Mouse (Mus musculus) stomach, postnatal 0 days (tissue): ENCODE data around the gene Camkk2. TPM values are rescaled to one million over a fixed set of nuclear protein-coding genes. Genes with fewer than 3 reads are reported as not detected.
A peak's percentile ranks its signal among the peaks of the same experiment; 100 is the strongest.

Experiments used
- ATAC-seq: fragments of 200-750 bp; cut with Nextera tagmentation; 2 replicates; pipeline ENCODE4 v1.8.0; 2017; ENCODE audit not compliant: low FRiP score, low TSS enrichment
- DNase-seq: peaks from one replicate; pipeline ENCODE4 v3.0.0-alpha.2; 2016; ENCODE audit warnings: low spot score
- H3K27ac ChIP-seq: fragments of 300-500 bp; sonication (generic); replicated peaks from 2 replicates; pipeline ENCODE4 v1.5.1; 2014; ENCODE audit warnings: mild to moderate bottlenecking, control low read depth
- H3K27me3 ChIP-seq: fragments of 300-500 bp; sonication (generic); 2 replicates; pipeline ENCODE4 v1.6.1; 2014; ENCODE audit warnings: low read length; ENCODE audit not compliant: control insufficient read depth, insufficient read depth
- H3K36me3 ChIP-seq: fragments of 300-500 bp; sonication (generic); 2 replicates; pipeline ENCODE4 v1.6.1; 2014; ENCODE audit warnings: low read length, mixed read lengths; ENCODE audit not compliant: control insufficient read depth, insufficient read depth
- H3K4me1 ChIP-seq: fragments of 300-500 bp; sonication (generic); replicated peaks from 2 replicates; pipeline ENCODE4 v1.6.1; 2014; ENCODE audit warnings: antibody characterized with exemption; ENCODE audit not compliant: control insufficient read depth, insufficient read depth
- H3K4me2 ChIP-seq: fragments of 300-500 bp; sonication (generic); replicated peaks from 2 replicates; pipeline ENCODE4 v1.6.1; 2014; ENCODE audit warnings: low read depth, mild to moderate bottlenecking, control low read depth, moderate library complexity
- H3K4me3 ChIP-seq: fragments of 300-500 bp; sonication (generic); 2 replicates; pipeline ENCODE4 v1.5.1; 2014; ENCODE audit warnings: low read depth, low read length, control low read depth
- H3K9ac ChIP-seq: fragments of 300-500 bp; sonication (generic); 2 replicates; pipeline ENCODE4 v1.6.1; 2014; ENCODE audit warnings: mild to moderate bottlenecking, low read length, control low read depth, mixed read lengths
- H3K9me3 ChIP-seq: fragments of 300-500 bp; sonication (generic); 2 replicates; pipeline ENCODE4 v1.6.1; 2016; ENCODE audit warnings: low read length; ENCODE audit not compliant: control insufficient read depth
- CTCF ChIP-seq: IDR thresholded peaks from 2 replicates; pipeline ENCODE4 v1.5.1; 2016; ENCODE audit warnings: antibody characterized with exemption, low read depth, mild to moderate bottlenecking, moderate library complexity
- EP300 ChIP-seq: optimal IDR thresholded peaks from 2 replicates; pipeline ENCODE3; 2016; ENCODE audit warnings: antibody characterized with exemption
- WGBS: fragments of 180-500 bp; shearing (Covaris S2); extraction: QIAGEN DNeasy Blood & Tissue Kit; methylation state at CpG from one replicate; pipeline ENCODE4 v1.1.7; 2014; 5-methylcytosine and 5-hydroxymethylcytosine counted together
- polyA plus RNA-seq: library from polyadenylated mRNA; unstranded; fragments of >200 nt; fragmentation: Nextera tagmentation; extraction: Ambion mirVana; gene quantifications from 2 replicates; pipeline ENCODE4 v1.2.1, GENCODE M21; 2015

Camkk2 gene
- polyA plus RNA-seq, 1 experiment from 2014 or later: 16.6 TPM

DNA sequence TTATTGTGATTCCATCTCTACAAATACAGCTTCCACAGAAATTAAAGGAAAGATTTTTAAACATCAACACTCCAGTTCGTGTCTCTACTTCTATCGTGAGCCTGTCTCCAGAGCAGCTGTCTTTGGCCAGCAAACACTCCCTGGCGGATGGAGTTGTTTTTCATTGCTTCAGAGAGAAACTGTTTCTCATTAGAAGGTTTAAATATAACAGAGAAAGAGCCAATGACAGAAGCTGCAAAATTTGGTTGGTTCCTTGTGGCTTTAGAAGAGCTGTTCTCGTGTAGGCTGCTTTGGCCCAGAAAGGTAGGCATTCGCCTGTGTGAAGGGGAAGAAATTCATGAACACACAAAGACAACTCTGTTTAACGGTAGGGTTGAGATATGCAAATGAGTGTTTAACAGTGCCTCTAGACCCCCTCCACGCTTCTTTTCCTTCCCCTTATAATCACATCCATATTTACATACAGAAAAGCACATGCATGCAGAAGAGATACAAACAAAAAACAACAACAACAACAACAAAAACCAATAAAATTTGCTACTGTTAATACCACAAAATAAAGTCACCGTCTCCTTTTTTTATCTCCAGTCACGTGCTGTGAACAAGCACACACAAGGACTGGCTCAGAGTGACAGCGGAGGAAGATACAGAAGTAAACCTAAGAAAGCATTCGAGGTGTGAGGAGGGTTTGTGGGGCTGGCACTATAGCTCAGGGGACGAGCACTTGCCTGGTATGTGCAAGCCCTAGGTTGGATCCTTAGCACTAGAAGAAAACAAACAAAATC, 7.0 kb upstream of the Camkk2 start:
- DNase-seq (no peak), ATAC-seq (no peak)
- TF ChIP-seq CTCF (no peak), EP300 (no peak)
- no peak overlapping the region for H3K27ac ChIP-seq
- peaks cover 15% of the 10 kb centered on the region for H3K36me3 ChIP-seq
- WGBS: 54% methylated on average over 12 of the region's 12 CpGs
- H3K4me2 ChIP-seq: no peak overlapping the region
- no peaks in the 10 kb centered on the region for H3K27me3 ChIP-seq
- H3K9me3 ChIP-seq: no peaks in the 10 kb centered on the region
- no peak overlapping the region for H3K9ac ChIP-seq
- H3K4me3 ChIP-seq: no peak overlapping the region
- H3K4me1 ChIP-seq: no peaks in the 10 kb centered on the region

GRCm38 (mm10) chr5:122783726-122784406, 4.7 kb upstream of the Camkk2 start:
- no peak overlapping the region for H3K4me3 ChIP-seq
- 47% methylated on average over 14 of the region's 14 CpGs for WGBS
- no peak for DNase-seq

DNA sequence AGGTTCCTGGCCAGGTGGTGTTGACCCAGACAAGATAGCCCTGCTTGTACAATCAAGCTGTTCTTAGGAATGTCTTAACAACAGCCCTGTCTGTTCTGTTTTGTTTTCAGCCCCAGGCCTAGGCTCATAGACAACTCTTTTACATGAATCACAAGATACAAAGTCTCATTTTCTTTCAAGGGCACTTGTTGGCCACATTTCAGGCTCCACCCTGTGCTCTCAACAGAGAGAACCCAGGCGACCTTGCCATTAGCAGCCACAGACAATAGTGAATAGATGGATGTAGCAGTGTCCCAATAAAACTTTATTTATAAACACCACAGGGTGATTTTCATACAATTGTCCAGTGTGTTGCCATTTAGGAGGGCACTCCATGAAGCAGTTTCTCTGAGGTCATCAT, 2.9 kb upstream of the Camkk2 start:
- H3K36me3 ChIP-seq: no peaks in the 10 kb centered on the region
- DNase-seq (no peak), ATAC-seq (no peak)
- 53% methylated on average over 1 of the region's 1 CpGs for WGBS
- TF ChIP-seq EP300 (no peak), CTCF (no peak)
- H3K4me2 ChIP-seq: no peak overlapping the region
- no peaks in the 10 kb centered on the region for H3K4me1 ChIP-seq
- no peaks in the 10 kb centered on the region for H3K27me3 ChIP-seq
- H3K9ac ChIP-seq: no peak overlapping the region
- no peak overlapping the region for H3K4me3 ChIP-seq
- no peaks in the 10 kb centered on the region for H3K9me3 ChIP-seq
- H3K27ac ChIP-seq: no peak overlapping the region

More at GRCm38 (mm10) chr5:122783726-122784406, 4.7 kb upstream of the Camkk2 start:
- peaks cover 12% of the 10 kb centered on the region for H3K36me3 ChIP-seq
- no peaks in the 10 kb centered on the region for H3K9me3 ChIP-seq
- no peak overlapping the region for H3K4me2 ChIP-seq
- no peak overlapping the region for H3K9ac ChIP-seq
- no peak overlapping the region for H3K27ac ChIP-seq
- H3K4me1 ChIP-seq: no peaks in the 10 kb centered on the region
- TF ChIP-seq EP300 (no peak), CTCF (no peak)
- no peaks in the 10 kb centered on the region for H3K27me3 ChIP-seq
- ATAC-seq: no peak

- ATAC-seq: no peak
- TF ChIP-seq EP300: no peak
- peak; percentile 36; the same call in 1 of the 2 replicates for TF ChIP-seq CTCF
These were observed 1.7 kb upstream of the Camkk2 start for GRCm38 (mm10) chr5:122780791-122781432.

GRCm38 (mm10) chr5:122778231-122779226, 680 bp downstream of the Camkk2 start:
- H3K4me1 ChIP-seq: no peaks in the 10 kb centered on the region
- no peaks in the 10 kb centered on the region for H3K27me3 ChIP-seq
- no peak for TF ChIP-seq EP300
- TF ChIP-seq CTCF: no peak
- H3K27ac ChIP-seq: peak overlapping the region; percentile 82
- DNase-seq (no peak), ATAC-seq (peak; percentile 42)
- WGBS: 6% methylated on average over 31 of the region's 55 CpGs
- peak overlapping the region; percentile 75 for H3K4me3 ChIP-seq
- H3K9me3 ChIP-seq: no peaks in the 10 kb centered on the region
- H3K36me3 ChIP-seq: no peaks in the 10 kb centered on the region
- H3K9ac ChIP-seq: peak overlapping the region; percentile 88
- peak overlapping the region; percentile 99 for H3K4me2 ChIP-seq

More at GRCm38 (mm10) chr5:122780791-122781432, 1.7 kb upstream of the Camkk2 start:
- Histone ChIP-seq H3K4me1 (no peaks in the 10 kb centered on the region), H3K27ac (no peak overlapping the region), H3K9ac (no peak overlapping the region), H3K4me2 (no peak overlapping the region), H3K9me3 (no peaks in the 10 kb centered on the region), H3K4me3 (no peak overlapping the region), H3K27me3 (no peaks in the 10 kb centered on the region), H3K36me3 (no peaks in the 10 kb centered on the region)
- no peak for DNase-seq
- 88% methylated on average over 19 of the region's 19 CpGs for WGBS
